ENCODE assay signal across 8 mouse cellular contexts in genomic region chr12:5087787-5088519, GRCm38 (mm10).
DNase-seq lines count a peak whose midpoint lies in the region; ATAC-seq lines count a peak whose summit lies in the region.
"Had no signal": no experiment of that assay in that cellular context is flagged by ENCODE, and none has a peak within 500 bp of the region (broad histone marks: within the 10 kb centered on the region; RNA-seq: fewer than 3 reads in every experiment).

No protein-coding gene starts in this region.

- no peaks in the 10 kb centered on the region for H3K27me3 ChIP-seq in hindbrain, embryonic 14.5 days (ENCODE audit: control insufficient read depth, insufficient read depth, low read length)
- H3K27me3 ChIP-seq in neural tube, embryonic 15.5 days (replicated peaks): no peaks in the 10 kb centered on the region

- peaks cover 55% of the 10 kb centered on the region for H3K36me3 ChIP-seq in hindbrain, embryonic 14.5 days (replicated peaks; ENCODE audit: control insufficient read depth, insufficient read depth)
- H3K36me3 ChIP-seq in neural tube, embryonic 15.5 days: peaks cover 43% of the 10 kb centered on the region

- peak overlapping the region; percentile 78 for H3K27ac ChIP-seq in hindbrain, embryonic 14.5 days
- H3K27ac ChIP-seq in neural tube, embryonic 15.5 days (replicated peaks): peak overlapping the region; percentile 60
- H3K27ac ChIP-seq: left cerebral cortex, adult 2 months had no signal

- no peak overlapping the region for H3K9ac ChIP-seq in hindbrain, embryonic 14.5 days
- no peak overlapping the region for H3K9ac ChIP-seq in neural tube, embryonic 15.5 days (replicated peaks)

- DNase-seq in right cerebral cortex, adult 18-20 months: peak; percentile 52
- DNase-seq in right cerebral cortex, postnatal 14 days: no peak
- peak; percentile 46 for DNase-seq in fat pad, adult 2 months (ENCODE audit: extremely low read depth, low read depth, low spot score)
- DNase-seq in hindbrain, embryonic 14.5 days (ENCODE audit: low spot score): peak; percentile 77
- peak; percentile 51 to 90 for DNase-seq in layer of hippocampus, postnatal 14 days (ENCODE audit: low spot score in 2 of 2)

- H3K9me3 ChIP-seq in hindbrain, embryonic 14.5 days (ENCODE audit: control insufficient read depth, low read length): no peaks in the 10 kb centered on the region
- no peaks in the 10 kb centered on the region for H3K9me3 ChIP-seq in neural tube, embryonic 15.5 days (replicated peaks)

- peaks cover 28% of the 10 kb centered on the region for H3K4me1 ChIP-seq in hindbrain, embryonic 14.5 days (replicated peaks; ENCODE audit: control insufficient read depth, insufficient read depth, low read length)
- peaks cover 25% of the 10 kb centered on the region for H3K4me1 ChIP-seq in neural tube, embryonic 15.5 days

- peak; percentile 79; the same call in 1 of the 2 replicates for ATAC-seq in hindbrain, embryonic 14.5 days (ENCODE audit: low FRiP score)
- ATAC-seq in neural tube, embryonic 15.5 days (ENCODE audit: low FRiP score): peak; percentile 54; the same call in 1 of the 2 replicates
- ATAC-seq in inflammation-experienced regulatory T-cells, adult 6 months: no peak

- H3K4me3 ChIP-seq in hindbrain, embryonic 14.5 days (replicated peaks; ENCODE audit: low read length): no peak overlapping the region
- H3K4me3 ChIP-seq in neural tube, embryonic 15.5 days (replicated peaks): no peak overlapping the region
- H3K4me3 ChIP-seq: left cerebral cortex, adult 2 months had no signal

- H3K4me2 ChIP-seq in hindbrain, embryonic 14.5 days (replicated peaks): no peak overlapping the region
- no peak overlapping the region for H3K4me2 ChIP-seq in neural tube, embryonic 15.5 days

- WGBS in hindbrain, embryonic 14.5 days: 23% methylated on average over 10 of the region's 10 CpGs
- whole genome bisulfite sequencing in neural tube, embryonic 15.5 days: 20% methylated on average over 10 of the region's 10 CpGs
